Mouse (Mus musculus) limb, embryonic 13.5 days (tissue): Measurements from ENCODE around the gene Camkv. TPM values are rescaled to one million over a fixed set of nuclear protein-coding genes. Genes with fewer than 3 reads are reported as not detected.
A peak's percentile ranks its signal among the peaks of the same experiment; 100 is the strongest.

Experiments used
- ATAC-seq: fragments of 200-750 bp; cut with Nextera tagmentation; 2 replicates; pipeline ENCODE4 v1.8.0; 2017; ENCODE audit warnings: low read depth, moderate number of reproducible peaks, moderate TSS enrichment; ENCODE audit not compliant: low FRiP score
- H3K27ac ChIP-seq: fragments of 300-500 bp; sonication (generic); 2 replicates; pipeline ENCODE4 v1.5.1; 2015; ENCODE audit warnings: inconsistent platforms, mild to moderate bottlenecking, moderate library complexity
- H3K27me3 ChIP-seq: fragments of 300-500 bp; sonication (generic); 2 replicates; pipeline ENCODE4 v1.6.1; 2015; ENCODE audit warnings: mild to moderate bottlenecking, inconsistent platforms
- H3K36me3 ChIP-seq: fragments of 300-500 bp; sonication (generic); 2 replicates; pipeline ENCODE4 v1.6.1; 2015; ENCODE audit warnings: inconsistent platforms, mild to moderate bottlenecking, moderate library complexity
- H3K4me1 ChIP-seq: fragments of 300-500 bp; sonication (generic); 2 replicates; pipeline ENCODE4 v1.6.1; 2015; ENCODE audit warnings: inconsistent platforms
- H3K4me2 ChIP-seq: fragments of 300-500 bp; sonication (generic); replicated peaks from 2 replicates; pipeline ENCODE4 v1.6.1; 2015; ENCODE audit warnings: inconsistent platforms, mild to moderate bottlenecking, moderate library complexity
- H3K4me3 ChIP-seq: fragments of 300-500 bp; sonication (generic); 2 replicates; pipeline ENCODE4 v1.5.1; 2015; ENCODE audit warnings: moderate library complexity, mild to moderate bottlenecking, inconsistent platforms
- H3K9ac ChIP-seq: fragments of 300-500 bp; sonication (generic); 2 replicates; pipeline ENCODE4 v1.6.1; 2015; ENCODE audit warnings: mild to moderate bottlenecking, inconsistent platforms
- H3K9me3 ChIP-seq: fragments of 300-500 bp; sonication (generic); 2 replicates; pipeline ENCODE4 v1.6.1; 2016; ENCODE audit warnings: inconsistent platforms
- WGBS: fragments of 180-500 bp; shearing (Covaris S2); methylation state at CpG from one replicate; pipeline ENCODE4 v1.1.7; 2015; 5-methylcytosine and 5-hydroxymethylcytosine counted together
- polyA plus RNA-seq: library from polyadenylated mRNA; unstranded; fragments of >200 nt; fragmentation: Nextera tagmentation; extraction: Ambion mirVana; gene quantifications from 2 replicates; pipeline ENCODE4 v1.2.1, GENCODE M21; 2015

Camkv gene
- 9.8 and 10.0 TPM in 2 replicates for polyA plus RNA-seq

DNA sequence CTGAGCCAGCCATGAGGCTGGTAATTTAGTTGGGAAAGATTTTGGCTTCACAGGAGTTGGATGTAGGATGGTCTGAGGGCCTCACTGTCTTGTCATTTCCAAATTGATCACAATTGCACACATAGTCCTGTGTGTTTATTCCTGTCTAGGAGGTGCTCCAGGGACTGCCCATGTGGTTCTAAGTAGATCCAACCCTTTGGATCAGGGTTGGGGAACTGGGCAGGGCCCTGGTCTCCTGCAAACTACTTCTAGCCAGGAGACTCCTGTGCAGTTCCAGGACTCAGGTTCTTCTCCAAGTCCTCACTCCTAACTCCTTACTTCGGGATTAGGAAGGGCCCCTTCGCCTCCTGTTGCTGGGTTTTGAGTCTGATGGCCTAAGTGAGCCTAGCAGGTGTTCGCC lies at the start of gene Camkv:
Camkv (plus strand) TSS at position 301 of the 400 bp plus-strand sequence.
- Histone ChIP-seq H3K9me3 (no peaks in the 10 kb centered on the region), H3K4me3 (peak within 1 kb of the TSS; percentile 61), H3K27ac (no peak within 1 kb of the TSS), H3K27me3 (peaks cover 22% of the 10 kb centered on the region; the same call in 1 of the 2 replicates), H3K4me2 (peak within 1 kb of the TSS; percentile 96), H3K4me1 (peaks cover 21% of the 10 kb centered on the region), H3K9ac (peak within 1 kb of the TSS; percentile 73), H3K36me3 (no peaks in the 10 kb centered on the region)
- 0 out of 2 replicates have a peak, but pooled peaks have one; percentile 2 for ATAC-seq
- WGBS = 13% methylated on average over 3 of the region's 3 CpGs

- peak within 1 kb of the TSS; percentile 77 for H3K9ac ChIP-seq
- H3K4me2 ChIP-seq = peak within 1 kb of the TSS; percentile 76
- H3K4me1 ChIP-seq = peaks cover 11% of the 10 kb centered on the region
- peaks cover 16% of the 10 kb centered on the region for H3K27me3 ChIP-seq
- H3K9me3 ChIP-seq = no peaks in the 10 kb centered on the region
- H3K36me3 ChIP-seq = no peaks in the 10 kb centered on the region
- under 1% methylated on average over 28 of the region's 28 CpGs for WGBS
- peak within 1 kb of the TSS; percentile 34; the same call in 1 of the 2 replicates for H3K27ac ChIP-seq
- H3K4me3 ChIP-seq = peak within 1 kb of the TSS; percentile 67
- ATAC-seq = peak; percentile 97
Observed at GRCm38 (mm10) chr9:107887804-107888266, 47.6 kb upstream of the Camkv start, which contains the start of gene Mon1a. Gene Mon1a, plus strand, starts transcription at chr9:107888151.

DNA sequence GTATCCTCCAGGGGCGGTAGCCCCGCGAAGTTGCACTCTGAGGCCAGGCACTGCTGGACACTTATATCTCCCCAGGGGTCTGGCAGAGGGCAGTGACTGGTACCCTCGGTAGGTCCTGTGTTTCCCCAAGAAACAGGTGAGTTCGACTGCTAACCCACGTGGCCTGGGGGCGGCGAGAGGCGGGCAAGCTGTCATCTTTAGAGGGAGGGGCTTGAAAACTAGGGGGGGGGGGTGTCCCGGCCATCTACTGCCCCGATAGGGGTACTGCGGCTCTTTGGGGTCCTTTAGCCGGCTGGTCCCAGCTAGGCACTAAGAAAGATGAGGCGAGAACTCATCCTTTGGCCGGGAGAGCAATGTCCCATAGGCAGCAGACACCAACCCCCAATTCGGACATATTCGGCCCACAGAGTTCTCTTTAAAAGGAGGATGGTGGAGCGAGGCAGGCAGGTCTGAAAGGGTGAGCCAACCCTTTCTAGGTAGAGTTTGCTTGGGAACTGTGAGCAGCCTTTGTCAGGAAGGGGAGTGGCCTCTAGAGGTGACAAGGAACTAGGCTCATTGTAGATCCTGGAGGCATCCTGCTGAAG lies 47.1 kb upstream of the Camkv start:
- peak overlapping the region; percentile 77 for H3K9ac ChIP-seq
- H3K4me3 ChIP-seq = peak overlapping the region; percentile 67
- no peaks in the 10 kb centered on the region for H3K9me3 ChIP-seq
- peak overlapping the region; percentile 76 for H3K4me2 ChIP-seq
- H3K27ac ChIP-seq = peak overlapping the region; percentile 34; the same call in 1 of the 2 replicates
- peaks cover 11% of the 10 kb centered on the region for H3K4me1 ChIP-seq
- H3K36me3 ChIP-seq = no peaks in the 10 kb centered on the region
- 0% methylated on average over 18 of the region's 18 CpGs for WGBS
- H3K27me3 ChIP-seq = peaks cover 16% of the 10 kb centered on the region
- ATAC-seq = peak; percentile 85

DNA sequence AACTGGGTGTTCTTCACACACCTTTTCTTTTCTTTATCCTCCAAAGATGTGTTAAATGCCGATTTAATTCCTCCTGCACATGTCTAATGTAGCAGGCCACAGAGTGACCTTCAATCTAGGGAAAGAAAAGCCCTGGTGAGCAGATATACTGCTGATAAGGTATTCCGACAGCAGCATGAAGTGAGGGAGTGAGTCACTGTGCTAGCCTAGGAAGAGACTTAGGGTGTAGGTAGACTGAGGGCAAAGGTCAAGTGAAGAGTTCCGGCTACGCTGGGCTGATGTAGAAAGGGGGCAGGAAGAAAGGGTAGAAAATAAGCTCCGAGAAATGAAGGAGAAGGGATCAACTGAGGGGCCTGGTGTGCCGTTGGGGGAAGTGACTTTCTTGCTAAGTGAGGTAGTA lies 45.2 kb upstream of the Camkv start:
- no peak overlapping the region for H3K9ac ChIP-seq
- H3K36me3 ChIP-seq = no peaks in the 10 kb centered on the region
- no peak for ATAC-seq
- H3K4me2 ChIP-seq = no peak overlapping the region
- no peaks in the 10 kb centered on the region for H3K9me3 ChIP-seq
- H3K4me1 ChIP-seq = peaks cover 11% of the 10 kb centered on the region
- peaks cover 11% of the 10 kb centered on the region for H3K27me3 ChIP-seq
- H3K27ac ChIP-seq = no peak overlapping the region
- H3K4me3 ChIP-seq = no peak overlapping the region
- 87% methylated on average over 6 of the region's 6 CpGs for WGBS

- Histone ChIP-seq H3K9me3 (no peaks in the 10 kb centered on the region), H3K27ac (no peak overlapping the region), H3K4me3 (no peak overlapping the region), H3K4me1 (peaks cover 11% of the 10 kb centered on the region), H3K36me3 (no peaks in the 10 kb centered on the region), H3K9ac (no peak overlapping the region), H3K27me3 (peaks cover 11% of the 10 kb centered on the region), H3K4me2 (no peak overlapping the region)
- no peak for ATAC-seq
- WGBS = 97% methylated on average over 1 of the region's 1 CpGs
Observed at GRCm38 (mm10) chr9:107891023-107891422, 44.5 kb upstream of the Camkv start.

- 85% methylated on average over 10 of the region's 10 CpGs for WGBS
- H3K36me3 ChIP-seq = peaks cover 18% of the 10 kb centered on the region
- H3K4me1 ChIP-seq = peaks cover 11% of the 10 kb centered on the region
- no peak overlapping the region for H3K4me2 ChIP-seq
- no peak overlapping the region for H3K4me3 ChIP-seq
- no peak for ATAC-seq
- H3K27ac ChIP-seq = no peak overlapping the region
- H3K9ac ChIP-seq = no peak overlapping the region
- no peaks in the 10 kb centered on the region for H3K9me3 ChIP-seq
- peaks cover 23% of the 10 kb centered on the region for H3K27me3 ChIP-seq
Observed at GRCm38 (mm10) chr9:107898563-107898962, 36.9 kb upstream of the Camkv start.

DNA sequence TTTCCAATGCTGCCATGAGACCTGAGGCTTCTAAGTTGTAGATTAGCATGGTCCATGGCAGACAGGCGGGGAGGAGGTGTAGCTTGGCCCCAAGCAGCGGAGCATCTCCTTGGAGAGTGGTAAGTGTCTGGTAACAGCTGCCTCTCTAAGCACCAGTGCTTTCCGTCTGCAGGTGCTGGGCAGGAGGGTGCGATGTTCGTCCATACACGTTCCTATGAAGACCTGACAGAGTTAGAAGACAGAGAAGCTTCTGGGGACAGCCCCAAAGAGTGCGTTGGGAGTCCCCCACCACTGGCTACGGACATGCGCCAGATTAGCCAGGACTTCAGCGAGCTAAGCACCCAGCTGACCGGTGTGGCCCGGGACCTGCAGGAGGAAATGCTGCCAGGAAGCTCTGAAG lies 35.6 kb upstream of the Camkv start:
- Histone ChIP-seq H3K4me1 (peaks cover 12% of the 10 kb centered on the region), H3K4me3 (no peak overlapping the region), H3K4me2 (no peak overlapping the region), H3K27ac (no peak overlapping the region), H3K27me3 (peaks cover 23% of the 10 kb centered on the region), H3K9ac (peak overlapping the region; percentile 39; the same call in 1 of the 2 replicates), H3K9me3 (no peaks in the 10 kb centered on the region), H3K36me3 (peaks cover 18% of the 10 kb centered on the region)
- ATAC-seq = no peak
- WGBS = 73% methylated on average over 12 of the region's 12 CpGs

DNA sequence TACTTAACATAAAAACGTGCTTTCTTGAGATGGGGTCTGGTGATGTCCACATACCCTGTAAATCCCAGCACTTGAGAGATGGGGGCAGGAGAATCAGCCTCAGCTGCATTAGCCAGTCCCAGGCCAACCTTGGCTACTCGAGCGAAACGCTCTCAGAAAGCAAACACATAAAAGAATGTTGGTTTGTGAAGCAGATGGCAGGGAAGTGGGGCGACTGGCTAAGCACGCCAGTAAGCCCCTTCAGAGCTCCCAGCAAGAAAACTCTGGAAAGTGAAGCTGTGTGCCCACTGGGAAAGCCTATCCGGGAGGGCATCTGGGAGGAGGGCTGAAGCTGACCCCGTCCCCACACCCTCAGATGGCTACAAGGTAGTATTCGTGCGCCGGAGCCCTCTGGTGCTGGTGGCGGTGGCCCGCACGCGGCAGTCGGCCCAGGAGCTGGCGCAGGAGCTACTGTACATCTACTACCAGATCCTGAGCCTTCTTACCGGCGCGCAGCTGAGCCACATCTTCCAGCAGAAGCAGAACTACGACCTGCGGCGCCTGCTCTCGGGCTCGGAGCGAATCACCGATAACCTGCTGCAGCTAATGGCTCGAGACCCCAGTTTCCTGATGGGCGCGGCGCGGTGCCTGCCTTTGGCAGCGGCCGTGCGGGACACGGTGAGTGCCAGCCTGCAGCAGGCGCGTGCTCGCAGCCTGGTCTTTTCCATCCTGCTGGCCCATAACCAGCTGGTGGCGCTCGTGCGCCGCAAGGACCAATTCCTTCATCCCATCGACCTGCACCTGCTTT lies 34.4 kb upstream of the Camkv start:
- Histone ChIP-seq H3K9ac (peak overlapping the region; percentile 58), H3K27me3 (peaks cover 23% of the 10 kb centered on the region), H3K27ac (no peak overlapping the region), H3K4me1 (peaks cover 19% of the 10 kb centered on the region), H3K4me3 (peak overlapping the region; percentile 39), H3K4me2 (peak overlapping the region; percentile 66), H3K36me3 (peaks cover 18% of the 10 kb centered on the region), H3K9me3 (no peaks in the 10 kb centered on the region)
- ATAC-seq = peak; percentile 5; the same call in 1 of the 2 replicates
- WGBS = 4% methylated on average over 43 of the region's 44 CpGs

DNA sequence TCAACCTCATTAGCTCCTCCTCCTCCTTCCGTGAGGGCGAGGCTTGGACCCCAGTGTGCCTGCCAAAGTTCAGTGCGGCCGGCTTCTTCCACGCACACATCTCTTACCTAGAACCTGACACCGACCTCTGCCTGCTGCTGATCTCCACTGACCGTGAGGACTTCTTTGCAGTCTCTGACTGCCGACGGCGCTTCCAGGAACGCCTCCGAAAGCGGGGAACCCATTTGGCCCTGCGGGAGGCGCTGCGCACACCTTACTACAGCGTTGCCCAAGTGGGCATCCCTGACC lies 33.9 kb upstream of the Camkv start:
- Histone ChIP-seq H3K4me3 (peak overlapping the region; percentile 39), H3K4me2 (peak overlapping the region; percentile 66), H3K9me3 (no peaks in the 10 kb centered on the region), H3K27ac (no peak overlapping the region), H3K27me3 (peaks cover 23% of the 10 kb centered on the region), H3K4me1 (peaks cover 25% of the 10 kb centered on the region), H3K36me3 (peaks cover 18% of the 10 kb centered on the region), H3K9ac (no peak overlapping the region)
- 10% methylated on average over 17 of the region's 17 CpGs for WGBS
- peak; percentile 18; the same call in 1 of the 2 replicates for ATAC-seq

- Histone ChIP-seq H3K9me3 (no peaks in the 10 kb centered on the region), H3K9ac (no peak overlapping the region), H3K27me3 (peaks cover 30% of the 10 kb centered on the region), H3K4me1 (peaks cover 54% of the 10 kb centered on the region), H3K27ac (no peak overlapping the region), H3K4me3 (no peak overlapping the region), H3K4me2 (no peak overlapping the region), H3K36me3 (peaks cover 14% of the 10 kb centered on the region)
- WGBS = 5% methylated on average over 4 of the region's 4 CpGs
- ATAC-seq = peak; percentile 22; the same call in 1 of the 2 replicates
Observed at GRCm38 (mm10) chr9:107904726-107905125, 30.7 kb upstream of the Camkv start.

- 16% methylated on average over 19 of the region's 19 CpGs for WGBS
- Histone ChIP-seq H3K4me3 (peak within 1 kb of the TSS; percentile 46), H3K36me3 (0 out of 2 replicates have a peak, but pooled peaks cover 6% of the 10 kb centered on the region), H3K4me1 (peaks cover 48% of the 10 kb centered on the region), H3K27me3 (peaks cover 14% of the 10 kb centered on the region), H3K27ac (peak within 1 kb of the TSS; percentile 56; the same call in 1 of the 2 replicates), H3K9me3 (no peaks in the 10 kb centered on the region), H3K4me2 (peak within 1 kb of the TSS; percentile 82), H3K9ac (peak within 1 kb of the TSS; percentile 70)
- ATAC-seq = peak; percentile 86
Observed at GRCm38 (mm10) chr9:107906252-107906966, 29.1 kb upstream of the Camkv start, which contains the start of gene Mst1r. Gene Mst1r, plus strand, starts transcription at chr9:107906873.
